Mouse (Mus musculus) stomach, postnatal 0 days (tissue): Measurements from ENCODE around the gene Ppfia1.

Source experiments
- CTCF ChIP-seq: IDR thresholded peaks from 2 replicates; pipeline ENCODE4 v1.5.1; 2016; ENCODE audit warnings: antibody characterized with exemption, low read depth, mild to moderate bottlenecking, moderate library complexity
- EP300 ChIP-seq: optimal IDR thresholded peaks from 2 replicates; pipeline ENCODE3; 2016; ENCODE audit warnings: antibody characterized with exemption

- TF ChIP-seq EP300: no peak
- TF ChIP-seq CTCF: no peak
These were observed 24.3 kb upstream of the Ppfia1 start for GRCm38 (mm10) chr7:144577876-144578275.
